Mouse (Mus musculus): ENCODE results near the gene C530008M17Rik. TPM values are rescaled to one million over a fixed set of nuclear protein-coding genes. Genes with fewer than 3 reads are reported as not detected.

The C530008M17Rik gene
- total and polyA plus RNA-seq, 2 experiments from 2014 or later, result 52.5 to 55.3 TPM

GRCm38 (mm10) chr5:76817678-76818077 lies 161.4 kb downstream of the C530008M17Rik start:
- no peak overlapping the region for H3K27ac ChIP-seq
- H3K9me3 ChIP-seq (ENCODE audit: low read length), result no peaks in the 10 kb centered on the region
- no peaks in the 10 kb centered on the region for H3K27me3 ChIP-seq (ENCODE audit: insufficient read depth, low read length)
- no peak overlapping the region for H3K4me2 ChIP-seq (ENCODE audit: low read depth, low read length)
- no peak for DNase-seq (ENCODE audit: low spot score)
- 0 out of 2 replicates have a peak, but pooled peaks cover 4% of the 10 kb centered on the region for H3K4me1 ChIP-seq (ENCODE audit: insufficient read depth, low read length)
- no peaks in the 10 kb centered on the region; the same call in 1 of the 2 replicates for H3K36me3 ChIP-seq (ENCODE audit: insufficient read depth, low read length)
- no peak overlapping the region for H3K9ac ChIP-seq (replicated peaks; ENCODE audit: low read length)
- no peak for TF ChIP-seq CTCF (IDR thresholded peaks at IDR 0.05; ENCODE audit: low read depth)
- 85% methylated on average over 15 of the region's 15 CpGs for WGBS
- H3K4me3 ChIP-seq (ENCODE audit: low read length), result no peak overlapping the region
- no peak for ATAC-seq

- no peaks in the 10 kb centered on the region for H3K9me3 ChIP-seq (ENCODE audit: low read length)
- H3K27me3 ChIP-seq (ENCODE audit: insufficient read depth, low read length), result no peaks in the 10 kb centered on the region
- no peak overlapping the region for H3K9ac ChIP-seq (replicated peaks; ENCODE audit: low read length)
- H3K27ac ChIP-seq, result no peak overlapping the region
- 85% methylated on average over 6 of the region's 6 CpGs for WGBS
- H3K4me2 ChIP-seq (ENCODE audit: low read depth, low read length), result no peak overlapping the region
- H3K4me3 ChIP-seq (ENCODE audit: low read length), result no peak overlapping the region
- TF ChIP-seq CTCF (IDR thresholded peaks at IDR 0.05; ENCODE audit: low read depth), result no peak
- ATAC-seq (no peak), DNase-seq (ENCODE audit: low spot score) (no peak)
- H3K4me1 ChIP-seq (ENCODE audit: insufficient read depth, low read length), result 0 out of 2 replicates have a peak, but pooled peaks cover 4% of the 10 kb centered on the region
- no peaks in the 10 kb centered on the region; the same call in 1 of the 2 replicates for H3K36me3 ChIP-seq (ENCODE audit: insufficient read depth, low read length)
Observed at GRCm38 (mm10) chr5:76818807-76819206, 162.5 kb downstream of the C530008M17Rik start.

GRCm38 (mm10) chr5:76822097-76822496 lies 165.8 kb downstream of the C530008M17Rik start:
- Histone ChIP-seq H3K27me3 (ENCODE audit: insufficient read depth, low read length) (no peaks in the 10 kb centered on the region), H3K36me3 (ENCODE audit: insufficient read depth, low read length) (no peaks in the 10 kb centered on the region; the same call in 1 of the 2 replicates), H3K4me3 (ENCODE audit: low read length) (no peak overlapping the region), H3K9ac (replicated peaks; ENCODE audit: low read length) (no peak overlapping the region), H3K4me2 (ENCODE audit: low read depth, low read length) (no peak overlapping the region), H3K4me1 (ENCODE audit: insufficient read depth, low read length) (no peaks in the 10 kb centered on the region), H3K9me3 (ENCODE audit: low read length) (no peaks in the 10 kb centered on the region), H3K27ac (no peak overlapping the region)
- ATAC-seq (no peak), DNase-seq (ENCODE audit: low spot score) (no peak)
- no peak for TF ChIP-seq CTCF (IDR thresholded peaks at IDR 0.05; ENCODE audit: low read depth)
- 90% methylated on average over 15 of the region's 15 CpGs for WGBS

GRCm38 (mm10) chr5:76828527-76829240 lies 172.4 kb downstream of the C530008M17Rik start:
- H3K4me2 ChIP-seq (ENCODE audit: low read depth, low read length), result no peak overlapping the region
- ATAC-seq (peak; percentile 75), DNase-seq (ENCODE audit: low spot score) (peak; percentile 63)
- H3K9me3 ChIP-seq (ENCODE audit: low read length), result no peaks in the 10 kb centered on the region
- no peak overlapping the region for H3K4me3 ChIP-seq (ENCODE audit: low read length)
- no peaks in the 10 kb centered on the region for H3K36me3 ChIP-seq (ENCODE audit: insufficient read depth, low read length)
- H3K9ac ChIP-seq (replicated peaks; ENCODE audit: low read length), result no peak overlapping the region
- TF ChIP-seq CTCF (IDR thresholded peaks at IDR 0.05; ENCODE audit: low read depth), result no peak
- peak overlapping the region; percentile 68 for H3K27ac ChIP-seq
- H3K27me3 ChIP-seq (ENCODE audit: insufficient read depth, low read length), result no peaks in the 10 kb centered on the region
- 0 out of 2 replicates have a peak, but pooled peaks cover 3% of the 10 kb centered on the region for H3K4me1 ChIP-seq (ENCODE audit: insufficient read depth, low read length)
- 38% methylated on average over 7 of the region's 7 CpGs for WGBS

- ATAC-seq, result no peak
- H3K27me3 ChIP-seq (ENCODE audit: insufficient read depth, low read length), result no peaks in the 10 kb centered on the region
- no peak for DNase-seq (ENCODE audit: low spot score)
- H3K4me1 ChIP-seq (ENCODE audit: insufficient read depth, low read length), result 0 out of 2 replicates have a peak, but pooled peaks cover 3% of the 10 kb centered on the region
- H3K4me2 ChIP-seq (ENCODE audit: low read depth, low read length), result no peak overlapping the region
- H3K9me3 ChIP-seq (ENCODE audit: low read length), result no peaks in the 10 kb centered on the region
- WGBS, result 72% methylated on average over 17 of the region's 17 CpGs
- no peak overlapping the region for H3K4me3 ChIP-seq (ENCODE audit: low read length)
- H3K36me3 ChIP-seq (ENCODE audit: insufficient read depth, low read length), result no peaks in the 10 kb centered on the region
- no peak for TF ChIP-seq CTCF (IDR thresholded peaks at IDR 0.05; ENCODE audit: low read depth)
- no peak overlapping the region for H3K9ac ChIP-seq (replicated peaks; ENCODE audit: low read length)
- H3K27ac ChIP-seq, result no peak overlapping the region
Observed at GRCm38 (mm10) chr5:76832529-76833210, 176.4 kb downstream of the C530008M17Rik start.

GRCm38 (mm10) chr5:76837018-76837417 lies 180.7 kb downstream of the C530008M17Rik start:
- no peaks in the 10 kb centered on the region for H3K4me1 ChIP-seq (ENCODE audit: insufficient read depth, low read length)
- no peaks in the 10 kb centered on the region for H3K9me3 ChIP-seq (ENCODE audit: low read length)
- ATAC-seq (no peak), DNase-seq (ENCODE audit: low spot score) (no peak)
- H3K36me3 ChIP-seq (ENCODE audit: insufficient read depth, low read length), result no peaks in the 10 kb centered on the region
- H3K27ac ChIP-seq, result no peak overlapping the region
- H3K4me3 ChIP-seq (ENCODE audit: low read length), result no peak overlapping the region
- H3K9ac ChIP-seq (replicated peaks; ENCODE audit: low read length), result no peak overlapping the region
- H3K4me2 ChIP-seq (ENCODE audit: low read depth, low read length), result no peak overlapping the region
- no peak for TF ChIP-seq CTCF (IDR thresholded peaks at IDR 0.05; ENCODE audit: low read depth)
- no peaks in the 10 kb centered on the region for H3K27me3 ChIP-seq (ENCODE audit: insufficient read depth, low read length)
- 63% methylated on average over 5 of the region's 5 CpGs for WGBS

Data from hindbrain, postnatal 0 days (tissue).